Mouse (Mus musculus) forebrain, embryonic 14.5 days (tissue): ENCODE measurements around the gene Dse. TPM values are rescaled to one million over a fixed set of nuclear protein-coding genes. Genes with fewer than 3 reads are reported as not detected.

Experiments
- ATAC-seq: fragments of 200-750 bp; cut with Nextera tagmentation; 2 replicates; pipeline ENCODE4 v1.8.0; 2017; ENCODE audit warnings: mild to moderate bottlenecking, moderate library complexity
- DNase-seq: peaks from one replicate; pipeline ENCODE4 v3.0.0-alpha.2; 2015; ENCODE audit warnings: low spot score
- H3K27ac ChIP-seq: fragments of 300-500 bp; sonication (generic); 2 replicates; pipeline ENCODE4 v1.5.1; 2014; ENCODE audit warnings: low read depth, mild to moderate bottlenecking, control low read depth, low read length, moderate library complexity
- H3K27me3 ChIP-seq: fragments of 300-500 bp; sonication (generic); replicated peaks from 2 replicates; pipeline ENCODE4 v1.6.1; 2014; ENCODE audit warnings: low read length, control low read depth, mixed read lengths; ENCODE audit not compliant: control insufficient read depth, insufficient read depth
- H3K36me3 ChIP-seq: fragments of 300-500 bp; sonication (generic); 2 replicates; pipeline ENCODE4 v1.6.1; 2014; ENCODE audit warnings: low read length, control low read depth; ENCODE audit not compliant: control insufficient read depth, insufficient read depth
- H3K4me1 ChIP-seq: fragments of 300-500 bp; sonication (generic); 2 replicates; pipeline ENCODE4 v1.6.1; 2014; ENCODE audit warnings: antibody characterized with exemption, low read length, control low read depth; ENCODE audit not compliant: control insufficient read depth, insufficient read depth
- H3K4me2 ChIP-seq: fragments of 300-500 bp; sonication (generic); 2 replicates; pipeline ENCODE4 v1.6.1; 2014; ENCODE audit warnings: mild to moderate bottlenecking, control low read depth, low read length
- H3K4me3 ChIP-seq: fragments of 300-500 bp; sonication (generic); 2 replicates; pipeline ENCODE4 v1.5.1; 2014; ENCODE audit warnings: low read depth, low read length, control low read depth
- H3K9ac ChIP-seq: fragments of 300-500 bp; sonication (generic); 2 replicates; pipeline ENCODE4 v1.6.1; 2014; ENCODE audit warnings: mild to moderate bottlenecking, low read length, control low read depth, moderate library complexity
- H3K9me3 ChIP-seq: fragments of 300-500 bp; sonication (generic); replicated peaks from 2 replicates; pipeline ENCODE4 v1.6.1; 2016; ENCODE audit warnings: low read length, control low read depth, mixed read lengths; ENCODE audit not compliant: control insufficient read depth
- WGBS: fragments of 180-500 bp; shearing (Covaris S2); extraction: QIAGEN DNeasy Blood & Tissue Kit; methylation state at CpG from one replicate; pipeline ENCODE4 v1.1.7; 2014; 5-methylcytosine and 5-hydroxymethylcytosine counted together
- polyA plus RNA-seq: library from polyadenylated mRNA; unstranded; fragments of >200 nt; fragmentation: Nextera tagmentation; extraction: Ambion mirVana; gene quantifications from 2 replicates; pipeline ENCODE4 v1.2.1, GENCODE M21; 2014

The Dse gene
- polyA plus RNA-seq, 1 experiment from 2014 or later = 6.2 TPM

- H3K4me3 ChIP-seq = no peak overlapping the region
- 95% methylated on average over 5 of the region's 5 CpGs for WGBS
Measured at GRCm38 (mm10) chr10:34194503-34194902, 13.0 kb downstream of the Dse start.

GRCm38 (mm10) chr10:34186571-34187260 is 20.8 kb downstream of the Dse start:
- no peaks in the 10 kb centered on the region for H3K27me3 ChIP-seq
- no peak overlapping the region for H3K9ac ChIP-seq
- H3K9me3 ChIP-seq = no peaks in the 10 kb centered on the region
- ATAC-seq (no peak), DNase-seq (no peak)
- H3K4me3 ChIP-seq = no peak overlapping the region
- 90% methylated on average over 10 of the region's 10 CpGs for WGBS
- H3K27ac ChIP-seq = no peak overlapping the region
- H3K4me2 ChIP-seq = no peak overlapping the region
- H3K36me3 ChIP-seq = no peaks in the 10 kb centered on the region
- no peaks in the 10 kb centered on the region for H3K4me1 ChIP-seq

More at GRCm38 (mm10) chr10:34194503-34194902, 13.0 kb downstream of the Dse start:
- Histone ChIP-seq H3K27me3 (no peaks in the 10 kb centered on the region), H3K27ac (no peak overlapping the region), H3K9me3 (no peaks in the 10 kb centered on the region), H3K9ac (no peak overlapping the region), H3K4me1 (no peaks in the 10 kb centered on the region; the same call in 1 of the 2 replicates), H3K4me2 (no peak overlapping the region), H3K36me3 (no peaks in the 10 kb centered on the region)
- no peak for DNase-seq
- ATAC-seq = no peak

DNA sequence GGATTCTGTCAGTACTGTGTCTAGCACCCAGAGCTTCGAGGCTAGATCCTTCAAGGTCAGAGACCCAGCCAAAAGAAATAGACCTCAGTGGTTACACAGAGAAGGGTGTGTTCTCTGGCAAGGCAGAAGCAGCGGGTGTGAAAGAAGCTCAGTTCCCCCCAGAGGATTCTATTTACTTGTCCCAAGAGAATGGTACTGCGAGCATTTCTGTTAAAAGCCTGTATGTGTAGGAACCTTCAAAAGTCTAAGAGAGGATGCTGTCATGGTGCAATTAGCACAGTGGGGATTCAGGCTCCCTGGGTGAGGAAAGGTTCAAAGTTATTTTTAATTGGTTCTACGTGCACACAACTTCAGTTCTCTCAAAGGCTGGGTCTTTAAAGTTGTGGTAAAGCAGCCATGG is 22.0 kb downstream of the Dse start:
- Histone ChIP-seq H3K27me3 (no peaks in the 10 kb centered on the region), H3K9me3 (no peaks in the 10 kb centered on the region), H3K4me1 (no peaks in the 10 kb centered on the region), H3K4me3 (no peak overlapping the region), H3K4me2 (no peak overlapping the region), H3K9ac (no peak overlapping the region), H3K36me3 (no peaks in the 10 kb centered on the region), H3K27ac (no peak overlapping the region)
- 30% methylated on average over 4 of the region's 4 CpGs for WGBS
- ATAC-seq (no peak), DNase-seq (no peak)

DNA sequence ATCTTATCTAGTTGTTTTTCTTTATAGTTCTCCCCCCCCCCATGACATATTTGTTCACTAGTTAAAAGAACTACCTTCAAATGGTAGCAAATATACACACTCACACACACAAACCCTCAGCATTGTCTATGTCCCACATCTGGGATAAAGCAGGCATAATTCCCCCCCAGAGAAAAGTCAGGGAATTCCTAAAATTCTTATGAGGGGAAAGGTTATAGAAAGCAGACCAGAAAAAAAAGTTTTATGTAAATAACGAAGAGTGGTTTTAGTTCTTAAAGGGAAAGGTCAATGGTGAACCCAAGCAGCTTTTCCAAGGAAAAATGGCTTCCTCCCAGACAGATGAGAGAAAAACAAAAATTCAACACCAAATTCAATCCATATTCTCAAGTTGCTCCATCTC is 22.6 kb downstream of the Dse start:
- no peak overlapping the region for H3K4me3 ChIP-seq
- H3K9me3 ChIP-seq = no peaks in the 10 kb centered on the region
- H3K4me2 ChIP-seq = no peak overlapping the region
- no peaks in the 10 kb centered on the region for H3K27me3 ChIP-seq
- H3K4me1 ChIP-seq = no peaks in the 10 kb centered on the region
- H3K36me3 ChIP-seq = no peaks in the 10 kb centered on the region
- H3K9ac ChIP-seq = no peak overlapping the region
- DNase-seq (no peak), ATAC-seq (no peak)
- 91% methylated on average over 1 of the region's 1 CpGs for WGBS
- H3K27ac ChIP-seq = no peak overlapping the region

GRCm38 (mm10) chr10:34183731-34184130 is 23.8 kb downstream of the Dse start:
- no peaks in the 10 kb centered on the region for H3K9me3 ChIP-seq
- peak; percentile 44; the same call in 1 of the 2 replicates for ATAC-seq
- no peaks in the 10 kb centered on the region for H3K27me3 ChIP-seq
- no peak overlapping the region for H3K9ac ChIP-seq
- no peak overlapping the region for H3K4me2 ChIP-seq
- no peak overlapping the region for H3K27ac ChIP-seq
- H3K4me1 ChIP-seq = no peaks in the 10 kb centered on the region
- DNase-seq = peak; percentile 43
- H3K4me3 ChIP-seq = no peak overlapping the region
- WGBS = 86% methylated on average over 7 of the region's 7 CpGs
- H3K36me3 ChIP-seq = no peaks in the 10 kb centered on the region

DNA sequence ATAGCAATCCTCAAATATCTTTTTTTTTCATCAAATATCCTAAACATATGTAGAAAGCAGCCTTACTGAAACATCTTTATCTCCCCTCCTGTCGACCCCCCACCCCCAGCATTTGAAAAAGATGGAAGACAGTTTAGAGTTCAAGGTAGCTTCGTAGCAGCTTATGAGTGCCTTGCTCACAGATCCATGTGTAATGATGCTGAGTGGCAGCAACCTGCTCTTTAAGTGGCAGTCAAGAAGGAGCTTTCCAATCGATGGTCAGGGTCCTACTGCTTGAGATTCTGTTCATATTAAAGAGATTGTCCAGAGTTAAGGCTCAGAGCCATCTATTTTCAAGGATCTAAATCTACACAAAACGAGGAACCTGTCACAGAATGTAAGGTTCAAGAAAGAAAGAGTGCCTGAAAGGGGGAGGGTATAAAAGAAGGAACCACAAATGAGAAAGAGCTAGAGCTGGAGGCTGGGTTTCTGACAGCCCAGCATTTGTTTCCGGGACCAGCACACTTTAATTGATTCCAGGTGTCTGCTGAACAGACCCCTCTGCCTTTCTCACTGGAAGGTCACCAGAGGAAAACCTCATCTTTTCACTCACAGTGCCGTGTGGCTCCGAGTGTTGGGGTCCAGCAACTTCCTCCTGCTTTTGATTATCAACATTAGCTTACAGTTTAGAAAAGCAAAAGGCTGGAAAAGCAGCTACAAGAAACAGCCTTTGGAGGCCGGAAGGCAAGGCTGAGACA is 31.5 kb downstream of the Dse start:
- no peaks in the 10 kb centered on the region for H3K36me3 ChIP-seq
- no peak overlapping the region for H3K27ac ChIP-seq
- no peak for DNase-seq
- H3K4me3 ChIP-seq = no peak overlapping the region
- no peak overlapping the region for H3K9ac ChIP-seq
- no peaks in the 10 kb centered on the region for H3K4me1 ChIP-seq
- no peaks in the 10 kb centered on the region for H3K9me3 ChIP-seq
- no peak for ATAC-seq
- no peaks in the 10 kb centered on the region for H3K27me3 ChIP-seq
- 55% methylated on average over 8 of the region's 8 CpGs for WGBS
- H3K4me2 ChIP-seq = no peak overlapping the region

- ATAC-seq = no peak
Measured at GRCm38 (mm10) chr10:34172663-34173282, 34.7 kb downstream of the Dse start.

DNA sequence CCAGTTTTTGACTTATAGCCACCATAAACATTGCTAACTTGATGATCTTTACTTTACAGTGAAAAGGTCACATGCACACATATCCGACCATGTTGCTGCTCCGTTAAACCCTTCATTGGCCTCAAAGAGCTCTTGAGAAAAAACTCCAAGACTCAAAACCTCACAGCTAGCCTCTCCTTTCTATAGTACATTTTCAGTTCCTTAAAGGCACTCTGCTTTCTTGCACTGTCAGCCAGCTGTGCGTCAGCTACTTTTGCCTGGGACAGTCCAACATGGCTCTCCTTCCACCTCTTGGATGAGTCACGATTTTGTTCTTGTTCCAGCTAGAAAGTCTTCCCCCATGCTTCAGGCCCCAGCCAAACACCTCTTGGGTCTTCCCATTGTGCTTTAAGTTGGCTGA is 35.9 kb downstream of the Dse start:
- no peak for ATAC-seq
- 86% methylated on average over 4 of the region's 4 CpGs for whole genome bisulfite sequencing

More at GRCm38 (mm10) chr10:34172663-34173282, 34.7 kb downstream of the Dse start:
- Histone ChIP-seq H3K4me1 (no peaks in the 10 kb centered on the region), H3K4me3 (no peak overlapping the region), H3K9me3 (no peaks in the 10 kb centered on the region), H3K36me3 (no peaks in the 10 kb centered on the region), H3K27me3 (no peaks in the 10 kb centered on the region), H3K27ac (no peak overlapping the region), H3K4me2 (no peak overlapping the region), H3K9ac (no peak overlapping the region)
- DNase-seq = no peak
- WGBS = 89% methylated on average over 4 of the region's 4 CpGs

GRCm38 (mm10) chr10:34171191-34171590 is 36.3 kb downstream of the Dse start:
- H3K4me3 ChIP-seq = no peak overlapping the region
- 97% methylated on average over 3 of the region's 3 CpGs for WGBS
- DNase-seq (no peak), ATAC-seq (no peak)
- no peaks in the 10 kb centered on the region for H3K4me1 ChIP-seq
- no peak overlapping the region for H3K4me2 ChIP-seq
- H3K9ac ChIP-seq = no peak overlapping the region
- H3K36me3 ChIP-seq = no peaks in the 10 kb centered on the region
- H3K9me3 ChIP-seq = no peaks in the 10 kb centered on the region
- H3K27me3 ChIP-seq = no peaks in the 10 kb centered on the region
- no peak overlapping the region for H3K27ac ChIP-seq

More for the DNA sequence above, 35.9 kb downstream of the Dse start:
- Histone ChIP-seq H3K9me3 (no peaks in the 10 kb centered on the region), H3K4me1 (no peaks in the 10 kb centered on the region), H3K27me3 (no peaks in the 10 kb centered on the region), H3K4me2 (no peak overlapping the region), H3K27ac (no peak overlapping the region), H3K4me3 (no peak overlapping the region), H3K36me3 (no peaks in the 10 kb centered on the region), H3K9ac (no peak overlapping the region)
- DNase-seq = no peak
